8 mouse cellular contexts compared by ENCODE assay signal in genomic region chr13:4942490-4942889, GRCm38 (mm10).
DNase-seq lines count a peak whose midpoint lies in the region; ATAC-seq lines count a peak whose summit lies in the region.
"Not testable (repeated sequence)": the region's sequence is repeated elsewhere in the genome, so short reads cannot be mapped to it uniquely, and the experiment has no call there.

No protein-coding gene starts in this region.

- not testable (repeated sequence) for H3K27me3 ChIP-seq in hindbrain, embryonic 13.5 days; midbrain, embryonic 10.5 days (ENCODE audit: low read depth, poor library complexity, severe bottlenecking); splenic B cell, adult 2 months (ENCODE audit: control insufficient read depth, insufficient read depth, low read length, poor library complexity, severe bottlenecking)

- ATAC-seq in hindbrain, embryonic 13.5 days (ENCODE audit: low FRiP score) = peak; percentile 75; the same call in 1 of the 2 replicates

- not testable (repeated sequence) for H3K36me3 ChIP-seq in hindbrain, embryonic 13.5 days; midbrain, embryonic 10.5 days; splenic B cell, adult 2 months (ENCODE audit: control insufficient read depth, insufficient read depth, low read length, poor library complexity, severe bottlenecking)

- H3K9ac ChIP-seq in hindbrain, embryonic 13.5 days = not testable (repeated sequence)

- not testable (repeated sequence) for H3K4me1 ChIP-seq in hindbrain, embryonic 13.5 days (replicated peaks); midbrain, embryonic 10.5 days

- H3K9me3 ChIP-seq in hindbrain, embryonic 13.5 days; midbrain, embryonic 10.5 days (replicated peaks): not testable (repeated sequence)

- 17% methylated on average over 5 of the region's 14 CpGs for WGBS in hindbrain, embryonic 13.5 days
- 20% methylated on average over 6 of the region's 14 CpGs for WGBS in midbrain, embryonic 10.5 days

- not testable (repeated sequence) for H3K27ac ChIP-seq in hindbrain, embryonic 13.5 days; midbrain, embryonic 10.5 days (replicated peaks)

- not testable (repeated sequence) for H3K4me2 ChIP-seq in hindbrain, embryonic 13.5 days

- H3K4me3 ChIP-seq in hindbrain, embryonic 13.5 days; midbrain, embryonic 10.5 days: not testable (repeated sequence)

- DNase-seq in Muller cell, postnatal 12 days (ENCODE audit: inconsistent ontology term) = peak; percentile 45
- peak; percentile 16 to 36 for DNase-seq in cerebellum, postnatal 36 days
- peak; percentile 18 to 38 for DNase-seq in gastrocnemius, adult 8-10 months (ENCODE audit: low spot score in 2 of 2)
- DNase-seq in kidney, postnatal 4 days = peak; percentile 34 to 57
- DNase-seq in liver = peak; percentile 5
- DNase-seq in midbrain, embryonic 10.5 days (ENCODE audit: low spot score) = peak; percentile 34
- DNase-seq in splenic B cell, adult 2 months (ENCODE audit: low read depth, low spot score) = peak; percentile 13
